Mouse (Mus musculus) T-helper 17 cell (primary cell): Measurements from ENCODE around the gene Irgc1.

ENCODE experiments used
- in situ Hi-C, 2 experiments: fragments of 300-600 bp; cut with MboI, MseI; formaldehyde crosslinking; loops; 1 replicate in 1 of 2; 2 replicates in 1 of 2; pipeline ENCODE4 v1.15.1; 2025; ENCODE audit warnings: high pct_unique_total_duplicates in 2 of 2

Irgc1 gene

DNA sequence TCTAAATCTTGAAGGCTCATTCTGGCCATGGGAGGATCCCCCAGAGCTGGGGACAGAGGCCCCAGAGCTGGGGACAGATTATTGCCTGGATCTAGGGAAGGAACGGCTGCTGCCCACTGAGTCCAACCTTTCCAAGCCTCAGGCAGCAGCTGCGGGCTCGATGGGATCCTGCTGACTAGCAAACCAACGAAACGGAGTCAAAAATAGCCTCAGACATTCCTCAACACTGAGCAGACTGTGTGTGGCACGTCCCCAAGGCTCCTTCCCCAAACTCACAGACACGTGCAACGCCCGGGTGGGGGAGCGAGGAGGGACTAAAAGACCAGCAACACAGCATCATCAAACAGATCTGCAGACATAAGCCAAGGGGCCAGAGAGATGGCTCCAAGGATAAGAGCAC lies 14.1 kb downstream of the Irgc1 start:
- in situ Hi-C loops = loop anchor here in 1 of 2 experiments (5.0 kb wide), 1 partner anchor 39 kb away; no protein-coding TSS in a partner anchor

DNA sequence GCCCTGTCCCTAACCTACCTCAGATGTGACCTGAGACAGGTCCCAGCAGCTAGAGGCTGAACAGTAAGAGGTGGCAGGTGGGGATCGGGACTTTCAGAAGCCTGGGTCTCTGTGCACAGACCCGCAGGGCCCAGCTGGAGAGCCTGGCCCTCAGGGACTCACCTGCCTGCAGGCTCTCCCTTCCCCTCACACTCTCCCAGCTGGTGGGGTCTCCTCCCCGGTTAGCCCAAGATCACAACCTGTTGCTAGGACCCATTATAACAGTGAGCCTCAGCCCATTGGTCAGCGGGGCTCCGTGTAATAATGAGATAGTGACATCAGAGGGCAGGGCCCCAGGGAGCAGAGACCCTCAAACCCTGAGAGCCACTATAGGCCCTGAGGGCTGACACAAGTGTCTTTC lies 16.8 kb downstream of the Irgc1 start:
- in situ Hi-C loops = loop anchor here in 1 of 2 experiments (5.0 kb wide), 1 partner anchor 42 kb away; no protein-coding TSS in a partner anchor

DNA sequence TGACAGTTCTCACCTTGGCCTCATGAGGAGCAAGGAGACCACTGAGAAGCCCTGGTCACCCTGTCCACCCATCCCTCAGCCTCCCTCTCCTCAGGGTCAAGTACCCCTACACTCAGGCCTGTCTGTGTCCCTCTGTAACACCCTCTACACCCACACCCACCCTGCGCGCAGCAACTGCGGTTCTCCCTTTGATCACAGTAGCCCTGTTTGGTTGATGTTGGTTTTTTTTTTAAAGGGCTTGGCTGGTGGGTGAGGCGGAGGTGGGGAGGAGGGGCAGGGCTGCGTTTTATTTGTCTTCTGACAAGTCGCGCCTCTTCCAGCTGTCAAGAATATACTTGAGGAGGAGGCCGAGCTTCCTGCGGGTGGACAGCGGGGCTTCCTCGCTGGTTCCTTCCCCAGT lies 20.4 kb downstream of the Irgc1 start:
- in situ Hi-C loops = no loop called here

DNA sequence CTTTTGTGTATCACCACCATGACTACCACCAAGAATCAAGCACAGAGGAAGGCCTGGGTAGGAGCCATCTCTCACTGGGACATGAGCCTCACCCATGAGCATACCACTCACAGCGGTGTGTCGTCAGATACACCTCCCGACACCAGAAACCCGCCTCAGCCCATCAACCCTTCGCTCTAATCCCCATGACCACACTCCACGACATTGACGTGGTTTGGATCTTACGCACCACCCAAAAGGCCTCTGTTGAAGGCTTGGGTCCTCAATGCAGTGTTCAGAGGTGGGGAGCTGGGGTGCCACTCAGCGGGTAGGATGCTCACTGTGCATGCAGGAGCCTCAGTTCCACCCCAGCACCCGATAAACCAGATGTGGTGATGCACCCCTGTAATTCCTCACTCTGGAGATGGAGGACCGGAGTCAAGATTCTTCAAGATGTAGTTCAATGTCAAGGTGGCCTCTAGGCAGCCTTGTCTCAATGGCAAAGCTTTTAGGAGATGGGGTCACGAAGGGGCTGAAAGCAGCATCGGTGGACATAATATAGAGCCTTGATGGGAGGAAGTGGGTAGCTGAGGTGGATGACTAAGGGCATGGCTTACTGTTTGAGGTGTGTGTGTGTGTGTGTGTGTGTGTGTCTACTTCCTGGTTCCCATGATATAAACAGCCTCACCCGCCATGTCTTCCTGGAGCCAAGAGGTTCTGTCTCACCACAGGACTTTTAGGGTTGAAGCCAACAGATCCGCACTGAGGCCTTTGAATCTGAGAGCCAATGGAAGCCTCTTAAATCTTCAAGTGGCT lies 21.3 kb downstream of the Irgc1 start:
- in situ Hi-C loops = no loop called here

DNA sequence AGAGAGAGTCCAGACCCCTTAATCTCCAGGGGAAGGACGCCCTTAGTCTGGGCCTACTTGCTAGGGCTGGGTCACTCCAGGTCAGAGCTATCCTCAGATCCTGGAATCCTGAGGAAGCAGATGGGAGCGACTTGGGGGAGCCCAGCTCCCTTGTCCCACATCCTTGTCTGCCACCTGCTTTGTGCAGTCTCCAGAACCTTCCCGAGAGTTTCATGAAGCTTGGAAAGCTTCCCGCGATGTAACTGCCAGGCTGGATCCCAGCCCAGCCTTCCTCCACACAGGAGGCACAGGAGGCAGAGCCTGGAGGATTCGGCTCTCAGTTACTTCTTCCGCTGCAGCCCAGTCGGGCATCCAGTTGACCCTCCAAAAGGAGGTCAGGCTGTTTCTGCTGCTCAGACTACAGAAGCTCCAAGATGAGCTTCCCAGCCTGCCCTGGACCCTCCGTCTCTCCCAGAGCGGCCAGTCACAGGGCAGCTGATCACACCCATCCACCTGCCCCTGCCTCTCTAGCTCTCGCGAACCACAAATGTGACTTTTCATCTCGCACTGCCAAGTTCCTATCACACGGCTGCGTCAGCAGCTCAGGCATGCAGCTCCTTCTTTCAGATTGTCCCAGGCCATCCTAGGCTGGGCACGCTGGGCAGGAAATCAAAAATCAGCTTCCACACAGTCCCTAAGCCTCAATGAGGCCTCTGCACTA lies 22.5 kb downstream of the Irgc1 start:
- in situ Hi-C loops = no loop called here

DNA sequence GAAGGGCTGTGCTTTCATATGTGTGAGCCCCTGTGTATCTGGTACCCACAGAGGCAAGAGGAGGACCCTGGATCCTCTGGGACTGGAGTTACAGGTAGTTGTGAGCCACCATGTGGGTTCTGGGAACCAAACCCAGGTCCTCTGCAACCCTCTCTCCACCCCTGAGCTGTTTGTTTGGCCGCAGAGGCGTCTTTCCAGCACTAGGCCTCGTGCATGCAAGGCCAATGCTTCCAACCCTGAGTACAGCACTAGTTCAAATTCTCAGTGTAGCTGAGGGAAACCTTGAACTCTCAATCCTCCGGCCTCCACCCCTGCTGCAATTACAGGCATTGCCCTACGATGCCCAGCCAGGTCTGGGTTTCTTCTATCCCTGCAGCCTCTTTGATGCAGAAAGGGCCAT lies 23.4 kb downstream of the Irgc1 start:
- in situ Hi-C loops = no loop called here

DNA sequence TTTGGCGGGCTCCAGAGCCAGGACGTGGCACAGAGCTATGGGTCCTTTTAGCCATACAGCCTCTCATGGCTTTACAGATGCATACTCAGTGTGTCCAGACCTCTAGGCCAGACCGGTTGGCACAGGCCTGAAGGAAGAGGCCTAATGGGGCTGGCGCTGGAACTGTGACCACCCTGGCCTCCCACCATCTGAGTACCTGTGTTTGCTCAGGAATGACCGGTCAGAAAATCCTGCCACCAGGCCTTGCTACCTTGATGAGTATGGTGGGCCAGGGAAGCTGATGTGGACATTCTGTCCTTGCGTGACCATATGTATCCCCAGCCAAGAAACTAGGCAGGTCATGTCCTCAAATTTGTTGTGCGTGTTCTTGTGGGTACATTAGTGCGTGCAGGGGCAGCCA lies 24.9 kb downstream of the Irgc1 start:
- in situ Hi-C loops = no loop called here

DNA sequence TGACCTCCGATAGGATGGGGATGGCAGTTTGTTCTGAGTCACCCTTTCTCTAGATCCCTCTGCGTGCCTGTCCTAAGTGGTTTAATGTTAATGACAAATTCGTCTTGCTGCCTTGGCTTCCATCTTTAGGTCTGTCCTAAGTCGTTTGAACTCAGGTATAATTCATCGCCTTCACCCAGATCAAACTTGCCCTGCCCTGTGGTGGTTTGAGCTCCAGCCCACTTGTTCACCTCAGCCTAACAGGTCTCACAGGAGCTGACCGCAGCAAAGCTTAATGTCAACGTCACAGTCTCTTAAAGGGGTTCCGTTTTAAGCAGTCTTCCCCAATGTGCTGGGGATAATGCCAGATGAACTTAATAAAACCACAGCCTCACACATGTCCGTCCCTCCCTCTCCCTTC lies 26.2 kb downstream of the Irgc1 start:
- in situ Hi-C loops = no loop called here

DNA sequence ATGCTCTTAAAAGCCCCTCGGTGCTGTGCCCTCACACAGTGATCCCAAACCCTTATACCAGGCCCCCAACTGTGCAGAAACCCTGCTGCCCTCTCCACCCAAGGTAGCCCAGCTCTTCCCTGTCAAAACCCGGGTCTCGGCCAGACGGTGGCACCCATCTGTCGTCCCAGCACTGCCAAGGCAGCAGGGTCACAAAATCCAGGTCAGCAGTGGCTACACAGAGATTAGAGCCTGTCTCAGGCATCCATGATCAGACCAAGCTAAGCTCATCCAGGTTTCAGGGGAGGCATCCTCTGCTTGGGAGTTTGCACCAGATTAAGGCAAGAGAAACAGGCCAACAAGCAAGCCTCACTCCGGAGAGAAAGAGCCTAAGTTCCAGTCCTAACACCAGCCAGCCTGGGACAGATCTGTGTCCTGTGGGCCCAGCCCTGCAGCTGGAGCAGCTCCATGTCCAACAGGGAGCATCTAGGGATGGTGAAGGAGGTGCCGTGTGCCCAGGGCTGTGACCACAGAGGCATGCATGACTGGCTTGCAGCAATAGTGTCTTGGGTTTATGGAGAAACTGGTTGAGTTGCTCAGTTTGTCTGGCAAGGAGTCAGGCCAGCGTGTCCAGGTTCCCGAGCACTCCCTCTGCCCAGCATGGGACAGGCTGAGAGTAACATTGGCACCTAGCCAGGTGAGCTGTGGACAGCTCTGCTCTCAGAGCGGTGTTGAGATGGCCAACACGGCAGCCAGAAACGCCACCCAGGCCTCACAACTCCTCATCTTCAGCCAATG lies 28.0 kb downstream of the Irgc1 start:
- in situ Hi-C loops = no loop called here

DNA sequence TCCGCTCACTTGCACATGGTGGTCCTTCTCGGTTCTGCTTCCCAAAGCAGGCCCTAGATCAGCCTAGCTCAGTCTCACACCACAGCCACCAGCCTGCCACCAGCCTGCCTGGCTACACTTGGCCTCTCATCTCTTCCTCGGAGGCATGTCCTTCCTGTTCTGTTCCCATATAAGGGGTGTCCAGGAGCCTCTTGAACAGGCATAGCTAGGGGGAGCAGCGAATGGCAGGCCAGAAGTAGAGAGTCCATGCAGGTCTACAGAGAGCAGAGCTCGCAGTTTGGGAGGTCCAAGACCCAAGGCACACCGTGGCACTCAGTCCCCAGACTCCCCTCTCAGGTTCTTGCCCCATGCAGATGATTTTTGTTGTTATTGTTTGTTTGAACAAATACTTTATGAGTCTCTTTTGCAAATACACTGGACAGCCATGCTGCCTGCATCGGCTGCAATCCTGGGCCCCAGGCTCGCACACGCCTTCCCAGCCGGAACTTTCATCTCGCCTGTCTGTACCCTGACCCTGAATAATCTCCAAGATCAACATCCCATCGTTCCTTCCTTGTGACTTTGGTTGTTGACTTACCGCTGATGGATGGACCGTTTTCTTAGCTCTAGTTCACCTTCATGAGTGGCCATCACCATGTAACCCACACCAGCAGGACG lies 28.9 kb downstream of the Irgc1 start:
- in situ Hi-C loops = no loop called here

DNA sequence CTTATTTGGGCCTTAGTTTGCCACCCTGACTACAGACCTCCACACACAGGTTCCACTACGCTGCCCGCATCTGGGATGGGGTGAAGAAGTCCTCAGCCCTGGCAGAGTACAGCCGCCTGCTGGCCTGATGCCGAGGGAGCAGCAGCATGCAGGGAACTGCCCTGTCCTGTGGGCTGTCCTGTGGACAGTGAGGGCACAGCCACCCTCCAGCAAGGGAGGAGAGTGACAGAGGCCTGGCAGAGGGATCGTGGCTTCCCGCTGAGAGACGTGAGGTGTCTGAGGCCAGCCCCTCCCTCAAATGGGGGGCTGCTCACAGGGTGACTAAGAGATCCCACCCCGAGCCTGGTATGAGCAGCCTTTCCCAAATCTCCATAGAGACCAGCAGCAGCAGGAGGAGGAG lies 29.8 kb downstream of the Irgc1 start:
- in situ Hi-C loops = no loop called here

DNA sequence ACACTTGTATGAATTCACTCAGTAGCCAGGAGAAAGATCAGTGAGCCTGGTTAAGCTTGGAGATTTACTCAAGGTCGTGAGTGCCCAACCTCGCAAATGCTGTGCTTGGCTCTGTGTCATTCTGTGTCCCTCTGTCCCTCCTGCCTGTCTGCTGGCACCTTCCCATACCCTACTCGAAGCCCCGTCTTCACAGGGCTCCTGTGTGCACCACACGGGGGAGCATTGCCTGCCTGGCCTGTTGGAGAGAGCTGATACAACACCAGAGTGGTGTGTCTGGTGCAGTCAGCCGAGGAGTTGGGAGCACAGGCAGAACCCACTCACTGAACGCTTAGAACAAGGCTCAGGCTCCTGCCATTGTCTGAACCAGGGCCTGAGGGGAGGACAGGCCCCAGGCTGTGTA lies 30.4 kb downstream of the Irgc1 start:
- in situ Hi-C loops = no loop called here

DNA sequence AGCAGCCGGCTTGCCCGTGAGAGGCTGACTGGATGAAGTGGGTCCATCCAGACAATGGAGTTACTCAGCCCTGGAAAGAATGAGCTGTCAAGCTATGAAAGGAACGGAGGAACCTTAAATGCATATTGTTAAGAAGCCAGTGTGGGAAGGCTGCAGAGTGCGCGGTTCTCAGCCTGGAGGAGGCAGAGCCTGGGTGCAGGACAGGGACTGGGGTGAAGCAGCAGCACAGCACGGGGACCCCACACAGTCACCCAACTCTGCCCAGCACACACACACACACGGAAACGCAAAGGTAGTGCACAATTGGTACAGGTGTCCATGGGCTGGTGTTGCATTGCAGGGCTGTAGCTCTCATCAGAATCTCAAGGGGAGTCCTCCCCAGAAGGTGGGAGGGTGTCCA lies 32.5 kb downstream of the Irgc1 start:
- in situ Hi-C loops = no loop called here

DNA sequence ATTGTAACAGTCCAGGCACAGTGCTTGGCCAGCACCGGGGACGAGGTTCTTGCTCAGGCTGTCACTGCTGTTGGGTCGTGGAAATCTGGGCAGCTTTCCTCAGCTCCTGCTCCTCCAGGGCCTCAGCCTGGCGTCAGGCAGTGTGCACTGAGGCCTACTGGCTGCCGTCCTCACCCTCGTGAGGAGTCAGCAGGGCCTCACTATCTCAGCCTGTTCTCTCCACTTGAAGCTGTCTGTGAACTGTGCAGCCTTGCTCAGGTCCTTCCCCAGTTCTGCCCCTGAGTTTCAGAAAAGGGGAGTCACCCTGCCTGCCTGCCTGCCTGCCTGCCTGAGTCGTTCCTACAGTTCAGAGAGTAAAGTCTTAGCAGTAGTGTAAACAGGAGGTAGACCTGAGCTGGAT lies 36.8 kb downstream of the Irgc1 start:
- in situ Hi-C loops = no loop called here

DNA sequence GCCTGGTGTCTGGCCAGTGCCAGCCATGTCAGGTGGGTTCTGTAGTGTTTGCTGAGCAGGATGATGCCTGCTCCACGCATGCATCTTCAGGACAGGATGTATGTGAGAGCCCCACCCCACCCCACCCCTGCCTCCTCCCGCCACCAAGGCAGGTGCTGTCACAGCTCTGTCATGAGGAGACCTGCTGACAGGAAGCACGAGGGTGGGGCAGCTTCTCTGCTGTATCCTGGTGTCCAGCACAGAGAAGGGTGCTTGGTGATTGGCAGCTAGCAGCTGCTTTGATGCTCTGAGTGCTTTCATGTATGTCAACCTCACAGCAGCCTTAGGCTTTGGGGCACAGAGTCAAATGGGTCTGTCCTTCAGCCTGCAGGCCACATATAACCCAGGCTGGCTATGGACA lies 38.5 kb downstream of the Irgc1 start:
- in situ Hi-C loops = no loop called here

DNA sequence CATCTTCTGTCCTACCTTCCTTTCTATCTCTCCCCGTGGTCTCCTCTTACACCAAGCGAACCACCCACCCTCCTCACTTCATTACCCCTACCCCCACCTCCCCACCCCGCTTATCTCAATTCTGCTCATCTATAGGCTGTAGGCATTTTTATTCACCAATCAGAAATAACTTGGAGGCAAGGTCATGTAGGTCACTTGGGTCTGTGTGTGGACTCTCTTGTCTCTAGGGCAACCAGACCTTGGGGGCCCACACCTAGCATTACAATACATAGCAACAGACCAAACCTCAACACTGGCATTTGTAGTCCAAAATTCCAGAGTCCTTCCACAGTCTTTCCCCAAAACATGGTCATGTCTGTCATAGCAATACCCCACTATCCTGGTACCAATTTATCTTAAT lies 41.3 kb downstream of the Irgc1 start:
- in situ Hi-C loops = no loop called here

DNA sequence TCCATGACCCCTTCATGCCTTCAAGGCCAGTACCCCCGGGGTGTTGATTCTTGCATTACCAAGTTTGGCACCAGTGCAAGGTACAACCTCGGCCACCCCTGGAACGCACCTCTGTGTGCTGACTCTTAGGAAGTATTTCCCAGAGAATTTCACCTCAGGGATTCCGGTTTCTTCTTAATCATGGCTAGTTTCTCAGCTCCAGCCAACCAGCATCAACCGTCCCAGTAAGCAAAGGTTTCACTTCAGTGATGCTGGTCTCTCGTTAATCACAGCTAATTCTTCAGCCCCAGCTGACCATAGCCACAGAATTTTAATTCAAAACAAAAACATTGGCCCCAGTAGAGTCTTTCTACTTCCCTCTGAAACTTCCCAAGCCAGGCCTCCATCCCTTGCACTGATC lies 42.0 kb downstream of the Irgc1 start:
- in situ Hi-C loops = no loop called here

DNA sequence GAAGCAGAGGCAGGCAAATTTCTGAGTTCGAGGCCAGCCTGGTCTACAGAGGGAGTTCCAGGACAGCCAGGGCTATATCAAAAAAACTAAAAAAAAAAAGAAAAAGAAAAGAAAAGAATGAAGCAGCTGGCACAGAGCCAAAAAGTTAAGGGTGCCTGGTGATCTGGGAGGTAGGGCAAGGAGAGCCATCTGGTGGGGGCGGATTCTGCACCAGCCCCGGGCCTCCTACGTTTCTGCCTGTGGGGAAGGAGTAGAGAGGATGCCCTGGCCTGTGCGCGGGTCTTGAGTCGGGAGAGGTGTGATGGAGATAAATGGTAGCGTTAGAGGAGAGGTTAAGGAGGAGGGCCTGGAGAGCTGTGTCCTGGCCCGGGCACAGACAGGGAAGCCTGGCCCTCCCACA lies 43.9 kb downstream of the Irgc1 start:
- in situ Hi-C loops = no loop called here

DNA sequence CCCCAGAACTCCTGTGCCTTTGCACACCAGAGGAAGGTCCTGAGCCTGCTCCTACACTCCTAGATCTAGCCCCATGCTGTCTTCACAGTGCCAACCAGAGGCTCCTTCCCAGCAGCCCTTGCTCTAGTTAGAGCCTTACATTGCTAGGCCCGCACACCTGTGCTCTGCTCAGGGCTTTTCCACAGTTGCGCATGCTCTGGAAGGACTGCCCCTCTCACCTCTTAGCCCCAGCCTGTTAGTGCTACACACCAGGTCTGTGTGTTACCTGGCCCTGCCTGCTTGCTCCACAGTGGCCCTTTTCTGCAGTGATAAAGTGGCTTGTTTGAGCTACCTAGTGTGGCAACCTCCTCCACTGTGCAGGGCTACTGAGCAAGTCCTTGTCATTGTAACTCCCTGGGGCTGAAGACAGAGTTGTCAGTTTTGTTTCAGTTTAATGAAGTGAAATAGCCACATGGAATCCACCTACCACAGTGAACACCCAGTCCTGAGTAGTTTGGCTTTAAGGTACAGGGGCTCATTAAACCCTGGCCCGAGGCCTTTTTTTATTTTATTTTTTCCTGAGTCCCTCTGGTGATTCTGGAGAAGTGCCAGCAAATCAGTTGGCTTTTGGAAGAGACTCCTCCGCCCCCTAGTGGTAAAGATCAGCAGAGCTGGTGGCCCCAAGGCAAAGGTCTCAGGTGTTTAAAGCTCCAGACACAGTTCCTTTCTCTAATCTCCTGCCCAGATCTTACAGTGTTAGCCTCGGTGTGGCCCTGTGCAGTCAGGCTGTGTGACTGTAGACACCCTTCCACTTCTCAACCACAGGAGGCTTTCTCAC lies 45.4 kb downstream of the Irgc1 start:
- in situ Hi-C loops = no loop called here

DNA sequence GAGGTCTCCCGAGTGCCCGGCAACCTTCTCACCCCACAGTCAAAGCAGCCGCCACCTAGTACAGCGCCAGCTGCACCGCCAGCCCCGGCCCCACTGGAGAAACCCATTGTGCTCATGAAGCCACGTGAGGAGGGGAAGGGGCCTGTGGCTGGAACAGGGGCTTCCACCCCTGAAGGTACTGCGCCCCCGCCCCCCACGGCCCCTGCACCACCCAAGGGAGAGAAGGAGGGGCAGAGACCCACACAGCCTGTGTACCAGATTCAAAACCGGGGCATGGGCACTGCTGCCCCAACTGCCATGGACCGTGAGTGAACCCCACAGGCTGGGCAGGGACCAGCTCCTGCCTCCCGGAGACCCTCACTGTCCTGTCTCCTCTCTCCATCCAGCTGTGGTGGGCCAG lies 46.4 kb downstream of the Irgc1 start:
- in situ Hi-C loops = no loop called here

DNA sequence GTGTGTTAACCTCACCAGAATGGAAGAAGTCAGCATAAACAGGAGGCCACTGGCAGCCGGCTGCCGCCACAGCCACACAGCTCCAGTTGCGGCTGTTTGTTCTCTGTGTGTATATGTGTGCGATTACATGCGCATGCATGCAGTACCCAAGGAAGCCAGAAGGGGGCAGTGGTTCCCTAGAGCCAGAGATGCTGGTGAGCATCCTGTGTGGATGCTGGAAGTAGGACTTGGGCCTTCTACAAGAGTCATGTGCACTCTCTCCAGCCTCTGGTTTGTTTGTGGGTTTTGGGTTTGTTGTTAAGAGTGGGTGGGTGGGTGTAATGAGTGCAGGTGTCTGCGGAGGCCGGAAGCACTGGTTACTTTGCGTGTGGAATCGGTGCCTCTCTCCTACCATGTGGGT lies 49.2 kb downstream of the Irgc1 start:
- in situ Hi-C loops = no loop called here
